Mouse (Mus musculus): ENCODE measurements at regions not wholly inside any gene's neighbourhood (a gene's known extent, or its start where the extent isn't known, plus 50 kb on each side); places are given as distances from the start of the nearest gene placed in this dataset.
A peak's percentile ranks its signal among the peaks of the same experiment; 100 is the strongest.

DNA sequence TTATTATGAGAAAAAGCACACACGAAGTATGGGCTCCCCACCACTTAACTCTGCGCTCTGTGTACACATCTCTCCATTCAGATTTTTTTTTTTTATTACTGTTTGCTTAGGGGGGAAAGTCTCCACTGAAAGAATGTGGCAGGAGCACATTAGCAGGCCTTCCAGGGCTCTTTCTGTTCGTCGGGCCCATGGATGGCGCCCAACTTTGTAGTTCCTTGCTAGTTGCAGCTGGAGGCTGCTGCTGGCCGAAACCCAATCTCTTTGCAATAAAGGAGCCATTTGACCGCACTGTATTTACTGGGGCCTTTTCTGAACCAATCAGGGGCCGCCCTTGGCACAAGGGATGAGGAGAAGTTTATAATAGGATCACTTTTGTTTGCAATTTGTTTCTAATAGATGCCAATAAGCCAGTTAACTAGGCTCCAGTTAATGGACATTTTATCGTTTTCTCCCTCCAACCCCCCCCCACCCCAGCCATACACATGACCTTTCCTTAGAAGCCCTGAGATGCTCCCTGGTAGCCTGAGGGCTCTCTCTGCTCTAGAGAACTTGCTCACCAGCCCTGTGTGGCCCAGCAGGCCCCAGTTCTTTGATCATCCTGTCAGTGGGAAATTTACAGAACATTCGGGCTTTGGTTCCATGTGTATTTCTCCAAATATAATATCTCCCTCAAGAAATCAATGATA, 104.3 kb downstream of the Evx1 start:
- no peak for ATAC-seq (replicated peaks; ENCODE audit: low FRiP score)
- Histone ChIP-seq H3K9me3 (replicated peaks) (no peaks in the 10 kb centered on the region), H3K4me2 (no peak overlapping the region), H3K4me3 (replicated peaks) (no peak overlapping the region), H3K27me3 (no peaks in the 10 kb centered on the region), H3K9ac (no peak overlapping the region), H3K27ac (peak overlapping the region; percentile 56), H3K4me1 (peaks cover 20% of the 10 kb centered on the region), H3K36me3 (no peaks in the 10 kb centered on the region)
- 36% methylated on average over 10 of the region's 10 CpGs for WGBS

DNA sequence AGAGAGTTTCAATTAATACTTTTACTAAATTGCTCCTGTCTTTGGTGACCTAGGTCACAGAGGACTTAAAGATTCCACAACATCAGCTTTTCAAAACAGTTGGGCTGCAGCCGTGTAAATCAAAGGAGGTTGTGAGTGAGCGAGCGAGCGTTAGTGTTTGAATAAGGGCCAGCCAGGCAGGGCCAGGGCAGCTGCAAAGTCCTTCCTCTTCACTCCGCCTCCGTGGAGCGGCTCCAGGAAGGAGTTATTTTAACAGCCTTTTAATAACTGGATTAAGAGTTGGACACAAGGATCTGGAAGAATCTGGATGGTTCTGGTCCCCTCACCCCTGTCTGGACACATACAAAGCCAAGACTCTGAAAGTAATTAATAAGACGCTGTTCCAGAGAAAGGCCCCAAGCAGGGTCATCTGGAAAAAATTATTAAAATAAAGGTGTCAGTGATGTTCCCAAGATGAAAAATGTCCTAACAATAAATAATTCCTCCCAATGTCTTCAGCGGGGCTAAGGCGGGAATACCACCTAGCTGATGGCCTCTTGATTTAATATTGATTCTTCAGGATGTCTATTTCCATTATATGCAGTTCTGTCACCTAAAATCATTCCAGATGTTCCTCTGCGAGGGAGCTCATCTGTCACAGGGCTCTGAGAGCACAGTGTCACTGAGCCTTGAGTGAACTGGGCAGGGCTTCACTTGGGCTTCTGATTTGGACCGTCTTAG, 105.3 kb downstream of the Evx1 start:
- WGBS = 26% methylated on average over 12 of the region's 12 CpGs
- 0 out of 2 replicates have a peak overlapping the region, but pooled peaks have one; percentile 22 for H3K27ac ChIP-seq
- H3K4me2 ChIP-seq = no peak overlapping the region
- no peaks in the 10 kb centered on the region for H3K9me3 ChIP-seq (replicated peaks)
- no peaks in the 10 kb centered on the region for H3K27me3 ChIP-seq
- no peak; the same call in 1 of the 2 replicates for ATAC-seq (replicated peaks; ENCODE audit: low FRiP score)
- no peaks in the 10 kb centered on the region for H3K36me3 ChIP-seq
- H3K4me1 ChIP-seq = peaks cover 20% of the 10 kb centered on the region
- no peak overlapping the region for H3K4me3 ChIP-seq (replicated peaks)
- H3K9ac ChIP-seq = no peak overlapping the region

DNA sequence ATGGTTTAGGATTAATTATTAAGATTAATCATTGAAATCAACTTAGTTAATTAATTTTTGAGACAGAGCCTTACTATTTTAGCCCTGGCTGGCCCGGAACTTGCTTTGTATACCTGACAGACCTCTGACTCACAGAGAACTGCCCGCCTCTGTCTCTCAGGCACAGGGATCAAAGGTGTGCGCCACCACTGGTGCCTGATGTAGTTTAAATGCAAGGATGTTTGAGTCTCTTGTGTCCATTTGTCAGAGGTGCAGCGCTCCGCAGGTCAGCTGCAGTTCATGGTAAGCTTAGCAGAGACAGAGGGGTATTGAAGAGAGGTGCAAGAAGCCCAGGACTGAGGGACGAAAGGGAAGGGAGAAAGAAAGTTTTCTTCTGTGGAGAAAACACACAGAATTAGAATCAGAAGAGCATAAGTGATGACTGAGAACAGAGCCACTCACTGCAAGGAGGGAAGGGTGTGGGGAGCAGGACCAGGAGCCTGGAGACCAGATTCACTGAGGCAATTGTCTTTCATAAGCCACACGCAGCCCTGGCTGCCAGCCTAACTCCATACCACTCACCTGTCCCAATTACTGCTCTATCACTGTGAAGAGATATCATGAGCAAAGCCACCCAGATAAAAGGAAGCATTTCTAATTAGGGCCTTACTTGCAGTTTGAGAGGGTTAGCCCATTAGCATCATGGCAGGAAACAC, 107.1 kb downstream of the Evx1 start:
- no peak overlapping the region for H3K9ac ChIP-seq
- H3K27me3 ChIP-seq = no peaks in the 10 kb centered on the region
- 83% methylated on average over 7 of the region's 7 CpGs for WGBS
- H3K4me1 ChIP-seq = peaks cover 20% of the 10 kb centered on the region
- H3K9me3 ChIP-seq (replicated peaks) = no peaks in the 10 kb centered on the region
- H3K36me3 ChIP-seq = no peaks in the 10 kb centered on the region
- H3K27ac ChIP-seq = no peak overlapping the region
- H3K4me2 ChIP-seq = no peak overlapping the region
- ATAC-seq (replicated peaks; ENCODE audit: low FRiP score) = no peak
- no peak overlapping the region for H3K4me3 ChIP-seq (replicated peaks)

DNA sequence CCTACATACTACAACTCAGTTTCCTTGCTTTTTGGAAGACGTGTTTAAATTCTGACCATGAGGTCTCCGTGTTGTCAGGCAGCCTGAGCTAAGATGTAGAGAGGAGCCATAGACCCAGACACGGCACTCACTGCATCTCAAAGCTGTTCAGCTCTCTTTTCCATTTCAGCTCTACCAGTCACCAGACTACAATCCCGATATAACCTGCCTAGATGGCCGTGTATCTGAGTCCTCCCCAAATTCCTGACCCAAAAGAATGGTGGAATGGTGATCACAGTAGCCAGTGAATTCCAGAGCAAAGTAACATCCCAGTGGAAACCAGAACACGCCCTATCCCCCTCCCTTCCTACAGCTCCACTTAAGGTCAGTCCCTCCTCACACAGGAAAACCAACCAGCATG, 108.5 kb downstream of the Evx1 start:
- H3K36me3 ChIP-seq = no peaks in the 10 kb centered on the region
- H3K27me3 ChIP-seq = no peaks in the 10 kb centered on the region
- 77% methylated on average over 6 of the region's 6 CpGs for WGBS
- H3K9ac ChIP-seq = no peak overlapping the region
- ATAC-seq (replicated peaks; ENCODE audit: low FRiP score) = no peak
- no peak overlapping the region for H3K4me3 ChIP-seq (replicated peaks)
- no peaks in the 10 kb centered on the region for H3K9me3 ChIP-seq (replicated peaks)
- peaks cover 16% of the 10 kb centered on the region for H3K4me1 ChIP-seq
- no peak overlapping the region for H3K4me2 ChIP-seq
- H3K27ac ChIP-seq = no peak overlapping the region

GRCm38 (mm10) chr6:52422686-52423085, 109.4 kb downstream of the Evx1 start:
- Histone ChIP-seq H3K4me1 (peaks cover 12% of the 10 kb centered on the region), H3K9ac (no peak overlapping the region), H3K27me3 (no peaks in the 10 kb centered on the region), H3K4me2 (no peak overlapping the region), H3K36me3 (no peaks in the 10 kb centered on the region), H3K4me3 (replicated peaks) (no peak overlapping the region), H3K9me3 (replicated peaks) (no peaks in the 10 kb centered on the region), H3K27ac (no peak overlapping the region)
- WGBS = 75% methylated on average over 10 of the region's 10 CpGs
- ATAC-seq (replicated peaks; ENCODE audit: low FRiP score) = no peak

- Histone ChIP-seq H3K4me1 (peaks cover 5% of the 10 kb centered on the region), H3K27me3 (no peaks in the 10 kb centered on the region), H3K9ac (no peak overlapping the region), H3K4me2 (no peak overlapping the region), H3K4me3 (replicated peaks) (no peak overlapping the region), H3K36me3 (no peaks in the 10 kb centered on the region), H3K27ac (no peak overlapping the region), H3K9me3 (replicated peaks) (no peaks in the 10 kb centered on the region)
- ATAC-seq (replicated peaks; ENCODE audit: low FRiP score) = no peak
- WGBS = 69% methylated on average over 7 of the region's 7 CpGs
Observed at GRCm38 (mm10) chr6:52423581-52424107, 110.3 kb downstream of the Evx1 start.

DNA sequence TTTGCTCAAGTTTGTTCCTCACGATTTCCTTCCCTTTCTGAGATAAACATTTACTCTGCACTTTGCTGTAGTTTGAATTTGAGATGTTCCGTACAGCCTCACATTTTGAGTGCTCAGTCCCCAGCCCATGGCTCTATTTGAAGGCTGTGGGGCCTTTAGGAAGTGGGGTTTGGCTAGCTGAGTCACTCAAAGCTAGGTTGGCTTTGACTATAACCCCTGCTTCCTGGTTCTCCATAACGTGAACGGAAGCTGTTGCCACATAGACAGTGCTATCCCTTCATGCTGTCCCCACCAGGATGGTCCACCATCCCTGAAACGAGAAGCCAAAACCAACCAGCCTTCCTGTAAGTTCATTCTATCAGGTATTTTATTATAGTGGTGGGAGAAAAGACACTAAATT, 111.1 kb downstream of the Evx1 start:
- ATAC-seq (replicated peaks; ENCODE audit: low FRiP score) = no peak
- H3K9me3 ChIP-seq (replicated peaks) = no peaks in the 10 kb centered on the region
- no peaks in the 10 kb centered on the region for H3K36me3 ChIP-seq
- no peaks in the 10 kb centered on the region for H3K4me1 ChIP-seq
- no peak overlapping the region for H3K4me3 ChIP-seq (replicated peaks)
- no peak overlapping the region for H3K9ac ChIP-seq
- no peak overlapping the region for H3K27ac ChIP-seq
- H3K27me3 ChIP-seq = no peaks in the 10 kb centered on the region
- H3K4me2 ChIP-seq = no peak overlapping the region
- 90% methylated on average over 5 of the region's 5 CpGs for WGBS

DNA sequence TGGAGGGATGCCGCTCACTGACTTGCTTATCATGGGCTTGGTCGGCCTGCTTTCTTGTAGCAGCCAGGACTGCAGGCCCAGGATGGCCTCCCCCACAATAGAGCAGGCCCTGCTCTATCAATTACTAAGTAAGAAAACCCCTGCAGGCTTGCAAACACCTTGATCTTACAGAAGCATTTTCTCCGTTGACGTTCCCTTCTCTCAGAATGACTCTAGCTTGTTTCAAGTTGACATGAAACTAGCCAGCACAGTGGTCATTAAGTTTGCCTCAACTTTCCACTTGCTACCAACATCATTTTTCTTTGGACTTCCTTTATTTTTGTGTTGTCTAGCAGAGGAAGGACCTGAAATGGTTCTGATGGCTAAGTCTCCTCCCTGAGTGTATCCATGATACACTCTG, 111.8 kb downstream of the Evx1 start:
- H3K4me2 ChIP-seq = no peak overlapping the region
- no peak overlapping the region for H3K4me3 ChIP-seq (replicated peaks)
- no peaks in the 10 kb centered on the region for H3K4me1 ChIP-seq
- no peaks in the 10 kb centered on the region for H3K36me3 ChIP-seq
- ATAC-seq (replicated peaks; ENCODE audit: low FRiP score) = no peak
- no peak overlapping the region for H3K9ac ChIP-seq
- 90% methylated on average over 4 of the region's 4 CpGs for WGBS
- H3K9me3 ChIP-seq (replicated peaks) = no peaks in the 10 kb centered on the region
- H3K27ac ChIP-seq = no peak overlapping the region
- H3K27me3 ChIP-seq = no peaks in the 10 kb centered on the region

- Histone ChIP-seq H3K36me3 (no peaks in the 10 kb centered on the region), H3K9me3 (replicated peaks) (no peaks in the 10 kb centered on the region), H3K9ac (no peak overlapping the region), H3K27ac (no peak overlapping the region), H3K27me3 (no peaks in the 10 kb centered on the region), H3K4me1 (no peaks in the 10 kb centered on the region), H3K4me3 (replicated peaks) (no peak overlapping the region), H3K4me2 (no peak overlapping the region)
- no peak for ATAC-seq (replicated peaks; ENCODE audit: low FRiP score)
- 55% methylated on average over 11 of the region's 11 CpGs for WGBS
Observed at GRCm38 (mm10) chr6:52428489-52429203, 115.3 kb downstream of the Evx1 start.

GRCm38 (mm10) chr6:52429204-52429552, 115.9 kb downstream of the Evx1 start:
- Histone ChIP-seq H3K9ac (no peak overlapping the region), H3K27ac (no peak overlapping the region), H3K9me3 (replicated peaks) (no peaks in the 10 kb centered on the region), H3K27me3 (no peaks in the 10 kb centered on the region), H3K4me3 (replicated peaks) (no peak overlapping the region), H3K4me1 (no peaks in the 10 kb centered on the region), H3K36me3 (no peaks in the 10 kb centered on the region), H3K4me2 (no peak overlapping the region)
- no peak for ATAC-seq (replicated peaks; ENCODE audit: low FRiP score)
- WGBS = 82% methylated on average over 5 of the region's 5 CpGs

- no peak for ATAC-seq (replicated peaks; ENCODE audit: low FRiP score)
- H3K27me3 ChIP-seq = no peaks in the 10 kb centered on the region
- no peaks in the 10 kb centered on the region for H3K4me1 ChIP-seq
- H3K36me3 ChIP-seq = no peaks in the 10 kb centered on the region
- 76% methylated on average over 2 of the region's 2 CpGs for WGBS
- no peaks in the 10 kb centered on the region for H3K9me3 ChIP-seq (replicated peaks)
- H3K9ac ChIP-seq = no peak overlapping the region
- no peak overlapping the region for H3K4me3 ChIP-seq (replicated peaks)
- H3K27ac ChIP-seq = no peak overlapping the region
- no peak overlapping the region for H3K4me2 ChIP-seq
Observed at GRCm38 (mm10) chr6:52433234-52433633, 119.9 kb downstream of the Evx1 start.

DNA sequence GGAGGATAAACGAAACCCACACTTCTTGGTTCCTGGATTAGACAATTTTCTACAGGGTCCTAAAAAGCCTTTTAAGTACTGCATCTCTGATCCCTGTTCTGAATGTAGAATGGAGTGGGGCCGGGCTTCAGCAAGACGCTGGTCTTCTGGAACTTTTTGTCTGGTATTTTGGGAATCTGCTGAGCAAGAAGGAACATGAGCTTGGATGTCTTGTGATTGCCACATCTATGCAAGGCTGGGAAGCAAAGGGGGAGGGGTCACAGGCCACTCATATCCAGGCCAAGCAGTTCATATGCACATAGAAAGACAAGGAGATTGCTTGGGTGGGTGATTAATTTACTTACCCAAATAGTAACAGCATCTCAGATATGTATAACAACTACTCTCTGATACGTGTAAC, 121.5 kb downstream of the Evx1 start:
- no peak overlapping the region for H3K4me3 ChIP-seq (replicated peaks)
- 86% methylated on average over 4 of the region's 4 CpGs for WGBS
- H3K4me2 ChIP-seq = no peak overlapping the region
- no peaks in the 10 kb centered on the region for H3K4me1 ChIP-seq
- H3K9me3 ChIP-seq (replicated peaks) = no peaks in the 10 kb centered on the region
- H3K27ac ChIP-seq = no peak overlapping the region
- no peaks in the 10 kb centered on the region for H3K36me3 ChIP-seq
- H3K9ac ChIP-seq = no peak overlapping the region
- no peaks in the 10 kb centered on the region for H3K27me3 ChIP-seq
- ATAC-seq (replicated peaks; ENCODE audit: low FRiP score) = no peak

Data from kidney, embryonic 15.5 days (tissue).